Mouse (Mus musculus): ENCODE results near the gene Rangrf. TPM values are rescaled to one million over a fixed set of nuclear protein-coding genes. Genes with fewer than 3 reads are reported as not detected.
"Not testable (repeated sequence)": the region's sequence is repeated elsewhere in the genome, so short reads cannot be mapped to it uniquely, and the experiment has no call there.

The Rangrf gene
- total RNA-seq, 2 experiments from 2014 or later = 104 to 254 TPM

GRCm38 (mm10) chr11:68982639-68983369, 7.8 kb upstream of the Rangrf start:
- peak; percentile 60 for ATAC-seq (replicated peaks; ENCODE audit: low FRiP score, low TSS enrichment, poor library complexity, severe bottlenecking)

- no peak for ATAC-seq (replicated peaks; ENCODE audit: low FRiP score, low TSS enrichment, poor library complexity, severe bottlenecking)
These were observed 5.9 kb upstream of the Rangrf start for GRCm38 (mm10) chr11:68980919-68981318.

GRCm38 (mm10) chr11:68979320-68979733, 4.3 kb upstream of the Rangrf start:
- peak; percentile 62 for ATAC-seq (replicated peaks; ENCODE audit: low FRiP score, low TSS enrichment, poor library complexity, severe bottlenecking)

DNA sequence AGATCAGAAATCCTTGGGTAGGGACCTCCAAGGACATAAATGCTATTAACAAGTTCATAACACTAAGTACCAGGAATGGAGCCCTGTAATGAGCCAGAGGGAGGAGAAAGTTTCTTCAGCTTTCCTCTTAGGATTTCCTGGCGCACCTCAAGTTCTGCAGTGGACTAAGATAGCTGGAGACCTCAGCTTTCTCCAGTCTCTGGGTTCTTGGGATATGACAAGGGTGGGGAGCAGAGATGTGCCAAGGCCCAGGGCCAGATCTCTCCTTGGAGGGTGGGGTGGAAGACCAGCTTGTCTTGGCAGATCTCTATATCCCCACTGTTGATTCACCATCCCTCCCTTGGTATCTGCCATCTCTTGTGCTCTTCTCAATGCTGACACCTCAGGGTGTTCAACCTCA, 616 bp upstream of the Rangrf start:
- ATAC-seq (replicated peaks; ENCODE audit: low FRiP score, low TSS enrichment, poor library complexity, severe bottlenecking) = no peak

DNA sequence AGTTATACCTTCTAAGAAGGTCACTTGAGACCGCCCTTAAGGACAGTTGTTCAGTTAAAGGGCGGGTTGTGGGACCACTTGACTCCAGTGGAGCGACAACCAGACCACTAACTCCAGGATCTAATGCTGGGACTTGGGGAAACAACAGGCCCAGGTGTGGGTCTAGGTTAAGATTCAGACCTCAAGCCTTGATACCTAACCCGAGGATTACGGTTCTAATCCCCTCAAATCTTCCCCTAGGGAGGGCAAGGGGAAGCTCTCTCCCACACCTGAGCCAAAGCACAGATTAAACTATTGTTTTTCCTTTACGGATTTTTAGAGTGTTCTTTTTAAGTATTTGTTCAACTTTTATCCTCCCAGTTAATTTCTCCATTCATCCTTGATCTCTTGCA, 930 bp downstream of the Rangrf start:
- ATAC-seq (replicated peaks; ENCODE audit: low FRiP score, low TSS enrichment, poor library complexity, severe bottlenecking) = no peak

DNA sequence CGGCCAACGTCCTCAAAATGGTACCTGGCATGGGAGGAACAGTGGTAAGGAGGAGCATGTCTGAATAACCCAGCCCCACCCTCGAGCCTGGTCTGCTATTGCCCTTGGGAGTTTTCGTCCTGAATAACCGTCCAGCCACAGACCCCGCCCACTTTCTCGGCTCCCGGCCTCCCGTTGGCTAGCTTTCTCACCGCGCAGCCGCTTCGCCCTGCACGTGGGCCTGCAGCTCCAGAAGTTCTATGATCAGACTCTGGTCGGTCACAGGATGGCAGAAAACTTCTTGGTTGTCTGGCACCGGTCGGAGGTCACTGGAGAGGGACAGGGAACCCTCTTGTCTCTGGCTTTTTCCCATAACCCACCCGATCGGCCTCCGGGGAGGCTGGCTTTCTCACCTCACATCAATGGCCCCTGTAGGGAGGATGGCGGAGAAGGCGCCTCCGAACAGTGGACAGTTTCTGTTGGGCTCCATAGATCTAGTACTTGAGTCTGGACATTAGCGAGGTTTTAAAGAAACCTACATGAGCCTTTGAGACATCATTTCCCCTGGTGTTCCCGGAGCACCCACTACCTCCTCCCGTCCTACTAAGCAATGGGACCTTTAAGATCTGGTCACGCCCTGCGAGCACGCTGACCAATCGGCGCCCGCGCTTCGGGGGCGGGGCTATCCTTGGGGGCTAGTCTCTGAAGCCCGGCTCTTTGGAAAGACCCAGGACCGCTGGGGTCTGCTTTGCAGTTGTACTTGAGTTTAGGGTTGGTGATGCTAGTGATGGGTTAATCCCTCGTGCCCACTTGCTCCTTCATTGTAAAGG, 1.5 kb downstream of the Rangrf start:
- ATAC-seq (replicated peaks; ENCODE audit: low FRiP score, low TSS enrichment, poor library complexity, severe bottlenecking) = peak; percentile 83

DNA sequence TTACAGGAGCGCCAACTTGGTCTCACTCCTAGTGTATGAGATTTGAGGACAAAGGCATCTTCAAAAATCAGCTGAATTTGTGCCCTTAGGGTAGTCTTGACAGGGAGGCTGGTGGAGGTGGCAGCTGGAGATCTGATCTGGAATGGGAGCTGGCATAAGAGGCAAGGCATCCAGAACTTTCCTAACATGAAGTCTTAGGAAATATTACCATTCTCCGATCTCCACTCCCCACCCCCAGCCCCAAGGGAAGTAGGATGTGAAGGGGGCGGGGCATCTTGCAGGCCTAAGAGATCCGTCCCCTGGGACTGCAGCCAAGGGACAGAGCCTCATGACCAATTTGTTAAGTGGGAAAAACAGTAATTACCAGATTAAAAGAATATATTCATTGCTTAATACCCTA, 4.8 kb downstream of the Rangrf start:
- no peak for ATAC-seq (replicated peaks; ENCODE audit: low FRiP score, low TSS enrichment, poor library complexity, severe bottlenecking)

DNA sequence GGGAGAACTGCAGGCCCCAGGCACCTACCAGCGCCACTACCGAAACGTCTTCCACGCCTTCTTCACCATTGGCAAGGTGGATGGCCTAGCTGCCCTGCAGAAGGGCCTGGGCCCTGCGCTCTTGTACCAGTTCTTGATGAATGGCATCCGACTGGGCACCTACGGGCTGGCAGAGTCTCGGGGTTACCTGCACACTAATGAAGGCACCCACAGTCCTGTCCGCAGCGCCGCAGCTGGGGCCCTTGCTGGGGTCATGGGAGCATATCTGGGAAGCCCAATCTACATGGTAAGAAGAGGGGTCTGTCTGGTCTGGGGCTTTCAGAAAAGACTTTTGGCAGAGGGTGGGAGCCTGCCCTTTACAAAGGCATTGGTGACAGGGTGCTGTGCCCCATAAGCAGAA, 6.2 kb downstream of the Rangrf start:
- no peak for ATAC-seq (replicated peaks; ENCODE audit: low FRiP score, low TSS enrichment, poor library complexity, severe bottlenecking)

- ATAC-seq (replicated peaks; ENCODE audit: low FRiP score, low TSS enrichment, poor library complexity, severe bottlenecking) = peak; percentile 91
These were observed 7.4 kb downstream of the Rangrf start, which contains the start of gene Slc25a35 for GRCm38 (mm10) chr11:68967337-68968282. Gene Slc25a35, plus strand, starts transcription at chr11:68968131.

DNA sequence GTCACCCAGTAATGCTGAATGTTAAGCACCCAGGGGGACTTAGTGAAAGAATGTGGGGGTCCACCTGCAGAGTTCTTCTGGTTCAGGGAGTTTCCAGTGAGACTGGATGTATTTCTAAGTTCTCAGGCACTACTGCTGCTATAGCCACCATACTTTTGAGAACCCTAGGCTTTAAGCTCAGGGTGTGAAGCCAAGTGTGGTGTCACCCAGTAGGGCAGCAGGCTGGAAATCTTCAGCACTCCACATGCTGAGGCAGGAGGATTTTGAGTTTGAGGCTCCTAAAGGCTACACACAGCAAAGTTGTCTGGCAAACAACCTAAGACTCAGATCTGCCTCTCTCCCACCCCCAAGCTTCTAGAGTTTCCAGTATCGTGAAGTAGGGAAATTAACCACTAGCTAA, 8.4 kb downstream of the Rangrf start:
- no peak for ATAC-seq (replicated peaks; ENCODE audit: low FRiP score, low TSS enrichment, poor library complexity, severe bottlenecking)

GRCm38 (mm10) chr11:68965845-68966244, 9.1 kb downstream of the Rangrf start:
- no peak for ATAC-seq (replicated peaks; ENCODE audit: low FRiP score, low TSS enrichment, poor library complexity, severe bottlenecking)

GRCm38 (mm10) chr11:68965050-68965449, 9.9 kb downstream of the Rangrf start:
- no peak for ATAC-seq (replicated peaks; ENCODE audit: low FRiP score, low TSS enrichment, poor library complexity, severe bottlenecking)

- no peak for ATAC-seq (replicated peaks; ENCODE audit: low FRiP score, low TSS enrichment, poor library complexity, severe bottlenecking)
These were observed 11.6 kb downstream of the Rangrf start for GRCm38 (mm10) chr11:68963405-68963804.

DNA sequence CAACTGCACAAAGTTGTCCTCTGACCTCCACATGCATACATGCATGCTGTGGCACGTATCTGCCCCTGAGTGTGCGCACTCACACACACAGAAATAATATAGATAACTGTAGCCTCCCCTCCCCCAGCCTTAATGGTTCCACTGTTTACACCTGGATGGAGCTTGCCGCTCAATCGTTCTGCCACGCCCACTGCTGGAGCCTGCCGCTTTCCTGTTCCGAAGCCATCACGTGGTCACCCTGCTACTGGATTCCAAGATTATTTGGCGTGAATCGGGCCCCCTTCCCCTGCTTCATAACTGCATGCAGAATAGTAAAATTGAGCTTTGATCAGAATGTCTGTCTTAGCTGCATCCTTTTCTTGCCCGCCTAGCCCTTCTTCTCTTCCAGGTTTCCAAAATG, 12.8 kb downstream of the Rangrf start:
- ATAC-seq (replicated peaks; ENCODE audit: low FRiP score, low TSS enrichment, poor library complexity, severe bottlenecking) = not testable (repeated sequence)

DNA sequence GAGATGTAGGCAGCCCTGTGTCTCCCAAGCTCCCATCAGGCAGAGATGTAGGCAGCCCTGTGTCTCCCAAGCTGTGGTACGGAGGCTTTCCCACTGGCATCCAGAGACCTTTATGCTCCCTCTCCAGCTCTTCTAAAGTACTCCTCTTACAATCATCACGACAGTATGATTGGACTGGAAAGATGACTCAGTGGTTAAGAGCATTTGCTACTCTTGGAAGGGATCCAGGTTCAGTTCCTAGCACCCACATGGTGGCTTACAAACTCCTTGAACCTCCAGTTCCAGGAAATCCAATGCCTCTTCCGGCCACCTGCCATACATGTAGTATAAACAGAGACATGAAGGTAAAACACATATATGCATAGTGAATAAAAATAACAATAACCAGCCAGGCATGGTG, 13.4 kb downstream of the Rangrf start:
- no peak for ATAC-seq (replicated peaks; ENCODE audit: low FRiP score, low TSS enrichment, poor library complexity, severe bottlenecking)

DNA sequence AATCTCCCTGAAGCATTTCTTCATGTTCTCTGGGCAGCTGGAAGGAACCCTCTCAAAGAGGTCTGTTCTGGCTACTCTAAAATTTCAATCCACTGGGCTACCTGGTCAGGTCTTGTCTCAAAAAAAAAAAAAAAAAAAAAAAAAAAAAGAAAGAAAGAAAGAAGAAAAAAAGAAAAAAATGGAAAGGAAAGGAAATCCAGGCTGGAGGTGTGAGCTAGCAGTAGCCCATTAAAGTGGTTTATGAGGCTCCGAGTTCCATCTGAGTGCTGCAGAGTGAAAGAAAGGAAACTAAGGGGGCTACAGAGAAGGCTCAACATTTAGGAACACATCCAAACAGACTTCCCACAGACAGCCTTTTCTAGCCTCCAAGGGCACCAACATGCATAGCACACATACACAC, 17.0 kb downstream of the Rangrf start:
- ATAC-seq (replicated peaks; ENCODE audit: low FRiP score, low TSS enrichment, poor library complexity, severe bottlenecking) = no peak

DNA sequence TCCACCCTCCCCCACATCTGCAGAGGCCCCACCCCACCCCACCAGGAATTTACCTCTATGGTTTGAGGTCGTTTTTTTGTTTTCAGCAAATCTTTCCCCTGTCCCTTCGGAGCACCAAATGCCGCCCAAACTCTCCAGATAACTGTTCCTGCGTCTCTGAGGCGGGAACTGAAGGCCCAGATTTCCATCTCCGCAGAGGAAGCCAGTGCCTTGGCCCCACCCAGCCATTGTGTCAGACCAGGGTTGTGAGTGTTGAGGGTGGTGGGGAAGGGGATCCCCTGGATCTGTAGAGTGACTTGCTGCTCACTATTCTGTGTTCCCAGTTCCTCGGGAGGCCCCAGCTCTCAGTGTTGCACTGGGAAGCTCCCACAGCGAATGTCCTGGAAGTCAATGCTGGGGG, 17.7 kb downstream of the Rangrf start, which contains the start of gene Arhgef15:
TSS of gene Arhgef15 (minus strand) at position 173 of the 400 bp plus-strand sequence.
- no peak for ATAC-seq (replicated peaks; ENCODE audit: low FRiP score, low TSS enrichment, poor library complexity, severe bottlenecking)

DNA sequence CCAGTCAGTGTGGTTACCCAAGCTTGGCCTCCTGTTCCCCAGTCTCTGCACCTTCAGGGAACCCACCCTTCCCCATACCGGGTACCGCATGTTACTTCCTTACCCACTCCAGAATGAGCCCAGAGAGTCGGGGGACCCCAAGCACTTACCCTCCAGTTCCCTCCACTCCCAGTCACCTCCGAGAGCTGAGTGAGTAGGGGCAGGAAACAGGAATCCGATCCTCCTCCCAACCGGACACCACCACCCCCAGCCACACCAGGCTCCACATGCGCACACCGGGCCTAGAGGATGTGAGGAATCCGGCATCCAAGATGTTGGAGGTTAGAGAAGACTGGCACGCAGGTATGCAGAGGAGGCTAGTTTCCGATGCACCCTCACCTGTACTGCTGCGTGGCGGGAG, 18.3 kb downstream of the Rangrf start:
- ATAC-seq (replicated peaks; ENCODE audit: low FRiP score, low TSS enrichment, poor library complexity, severe bottlenecking) = no peak

GRCm38 (mm10) chr11:68956107-68956506, 18.9 kb downstream of the Rangrf start:
- ATAC-seq (replicated peaks; ENCODE audit: low FRiP score, low TSS enrichment, poor library complexity, severe bottlenecking) = no peak

- ATAC-seq (replicated peaks; ENCODE audit: low FRiP score, low TSS enrichment, poor library complexity, severe bottlenecking) = no peak
These were observed 19.5 kb downstream of the Rangrf start for GRCm38 (mm10) chr11:68955473-68955872.
